Mouse (Mus musculus): ENCODE measurements around the gene Rapgef2. TPM values are rescaled to one million over a fixed set of nuclear protein-coding genes. Genes with fewer than 3 reads are reported as not detected.

Gene Rapgef2
- polyA plus RNA-seq, 1 experiment from 2014 or later, result 13.9 TPM

Other genes with a start within 250 kb of the Rapgef2 start
- gene Gm17359, start 50.1 kb upstream of the Rapgef2 start, polyA plus RNA-seq (2014; fragmentation: Nextera tagmentation; extraction: Ambion mirVana), result not detected in 2 replicates